Mouse (Mus musculus) lung, postnatal 0 days (tissue): Measurements from ENCODE around the gene Gm11639.

Experiments
- CTCF ChIP-seq: IDR thresholded peaks from 2 replicates; pipeline ENCODE4 v1.5.1; 2016; ENCODE audit warnings: antibody characterized with exemption, mild to moderate bottlenecking
- EP300 ChIP-seq: IDR thresholded peaks from 2 replicates; pipeline ENCODE4 v1.6.1; 2016; ENCODE audit warnings: antibody characterized with exemption, mild to moderate bottlenecking, control low read depth

- TF ChIP-seq CTCF, result no peak
- TF ChIP-seq EP300, result no peak
Measured at GRCm38 (mm10) chr11:104637010-104637409, 48.5 kb upstream of the Gm11639 start.
